Comparison of ENCODE assay signal across 10 mouse cellular contexts in the genomic region with DNA sequence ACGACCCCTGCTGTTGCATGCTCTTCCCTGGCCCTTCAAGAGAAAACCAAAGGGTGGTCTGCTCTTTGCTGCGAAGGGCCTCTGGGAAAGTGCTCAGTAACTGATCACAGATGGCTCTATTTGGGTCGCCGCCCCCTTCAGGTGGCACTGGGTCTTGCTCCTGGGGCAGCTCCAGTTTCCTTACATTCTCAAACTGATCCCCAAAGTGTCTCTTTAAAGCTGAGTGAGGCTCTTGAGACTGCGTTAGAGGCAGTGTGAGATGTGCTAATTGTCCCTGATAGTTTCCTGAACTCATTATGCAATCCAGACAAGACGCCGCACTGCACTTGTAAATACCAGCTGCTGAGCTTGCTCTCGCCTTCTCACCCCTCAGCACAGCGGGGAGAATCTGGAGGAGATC. TPM values are rescaled to one million over a fixed set of nuclear protein-coding genes. Genes with fewer than 3 reads are reported as not detected.
A peak's percentile ranks its signal among the peaks of the same experiment; 100 is the strongest.
DNase-seq lines count a peak whose midpoint lies in the region; ATAC-seq lines count a peak whose summit lies in the region.
"Had no signal": no experiment of that assay in that cellular context is flagged by ENCODE, and none has a peak within 500 bp of the region (broad histone marks: within the 10 kb centered on the region; RNA-seq: fewer than 3 reads in every experiment).

No protein-coding gene starts in this region.

- H3K36me3 ChIP-seq in midbrain, embryonic 14.5 days (ENCODE audit: control insufficient read depth, insufficient read depth, low read length): no peaks in the 10 kb centered on the region
- no peaks in the 10 kb centered on the region for H3K36me3 ChIP-seq in midbrain, embryonic 16.5 days (ENCODE audit: control insufficient read depth, insufficient read depth, low read length)
- H3K36me3 ChIP-seq in embryonic facial prominence, embryonic 12.5 days: peaks cover 61% of the 10 kb centered on the region
- H3K36me3 ChIP-seq in intestine, embryonic 15.5 days: peaks cover 20% of the 10 kb centered on the region; the same call in 1 of the 2 replicates
- H3K36me3 ChIP-seq: stomach, embryonic 15.5 days had no signal

- H3K4me1 ChIP-seq in midbrain, embryonic 14.5 days (ENCODE audit: control insufficient read depth, insufficient read depth, low read length): no peaks in the 10 kb centered on the region
- no peaks in the 10 kb centered on the region; the same call in 1 of the 2 replicates for H3K4me1 ChIP-seq in midbrain, embryonic 16.5 days (ENCODE audit: control insufficient read depth, insufficient read depth, low read length)
- peaks cover 16% of the 10 kb centered on the region for H3K4me1 ChIP-seq in embryonic facial prominence, embryonic 12.5 days
- no peaks in the 10 kb centered on the region for H3K4me1 ChIP-seq in intestine, embryonic 15.5 days (replicated peaks)
- H3K4me1 ChIP-seq: stomach, embryonic 15.5 days had no signal

- no peaks in the 10 kb centered on the region for H3K9me3 ChIP-seq in midbrain, embryonic 14.5 days (ENCODE audit: control insufficient read depth, low read length)
- no peaks in the 10 kb centered on the region for H3K9me3 ChIP-seq in midbrain, embryonic 16.5 days (replicated peaks; ENCODE audit: control insufficient read depth, low read length, poor library complexity, severe bottlenecking)
- H3K9me3 ChIP-seq in embryonic facial prominence, embryonic 12.5 days: no peaks in the 10 kb centered on the region
- H3K9me3 ChIP-seq in intestine, embryonic 15.5 days: no peaks in the 10 kb centered on the region
- H3K9me3 ChIP-seq: stomach, embryonic 15.5 days had no signal

- H3K4me2 ChIP-seq in midbrain, embryonic 14.5 days (ENCODE audit: low read length): no peak overlapping the region
- H3K4me2 ChIP-seq in midbrain, embryonic 16.5 days (ENCODE audit: low read length): no peak overlapping the region
- H3K4me2 ChIP-seq in embryonic facial prominence, embryonic 12.5 days (replicated peaks): no peak overlapping the region
- no peak overlapping the region for H3K4me2 ChIP-seq in intestine, embryonic 15.5 days (replicated peaks)
- H3K4me2 ChIP-seq: stomach, embryonic 15.5 days had no signal

- no peaks in the 10 kb centered on the region for H3K27me3 ChIP-seq in midbrain, embryonic 14.5 days (ENCODE audit: control insufficient read depth, insufficient read depth, low read length)
- H3K27me3 ChIP-seq in midbrain, embryonic 16.5 days (ENCODE audit: control insufficient read depth, insufficient read depth, low read depth, low read length): no peaks in the 10 kb centered on the region
- no peaks in the 10 kb centered on the region for H3K27me3 ChIP-seq in embryonic facial prominence, embryonic 12.5 days
- no peaks in the 10 kb centered on the region for H3K27me3 ChIP-seq in intestine, embryonic 15.5 days (replicated peaks)
- H3K27me3 ChIP-seq: stomach, embryonic 15.5 days had no signal

- H3K27ac ChIP-seq in midbrain, embryonic 14.5 days (replicated peaks; ENCODE audit: low read depth, low read length): no peak overlapping the region
- H3K27ac ChIP-seq in midbrain, embryonic 16.5 days (ENCODE audit: low read length): no peak overlapping the region
- peak overlapping the region; percentile 60; the same call in 1 of the 2 replicates for H3K27ac ChIP-seq in embryonic facial prominence, embryonic 12.5 days
- H3K27ac ChIP-seq in intestine, embryonic 15.5 days: no peak overlapping the region
- H3K27ac ChIP-seq: macrophage; stomach, embryonic 15.5 days had no signal

- intact Hi-C loops in gastrocnemius, postnatal 14 days (cut with DNase I; ENCODE audit: low total_unique reads): no loop called here
- intact Hi-C loops in gastrocnemius, postnatal 36 days (cut with DNase I): no loop called here

- 35% methylated on average over 9 of the region's 9 CpGs for WGBS in midbrain, embryonic 14.5 days
- WGBS in midbrain, embryonic 16.5 days: 30% methylated on average over 9 of the region's 9 CpGs
- 30% methylated on average over 9 of the region's 9 CpGs for WGBS in embryonic facial prominence, embryonic 12.5 days
- 51% methylated on average over 9 of the region's 9 CpGs for WGBS in intestine, embryonic 15.5 days

- H3K4me3 ChIP-seq in midbrain, embryonic 14.5 days (replicated peaks; ENCODE audit: low read depth, low read length): no peak overlapping the region
- H3K4me3 ChIP-seq in midbrain, embryonic 16.5 days (ENCODE audit: low read depth, low read length): no peak overlapping the region
- peak overlapping the region; percentile 3; the same call in 1 of the 2 replicates for H3K4me3 ChIP-seq in embryonic facial prominence, embryonic 12.5 days
- H3K4me3 ChIP-seq in intestine, embryonic 15.5 days (replicated peaks): no peak overlapping the region
- H3K4me3 ChIP-seq: stomach, embryonic 15.5 days had no signal

- no peak overlapping the region for H3K9ac ChIP-seq in midbrain, embryonic 14.5 days (replicated peaks; ENCODE audit: low read length)
- H3K9ac ChIP-seq in midbrain, embryonic 16.5 days (ENCODE audit: low read depth, low read length): no peak overlapping the region
- H3K9ac ChIP-seq in embryonic facial prominence, embryonic 12.5 days: no peak overlapping the region
- H3K9ac ChIP-seq in intestine, embryonic 15.5 days: no peak overlapping the region
- H3K9ac ChIP-seq: stomach, embryonic 15.5 days had no signal

- no peak for ATAC-seq in midbrain, embryonic 14.5 days (ENCODE audit: low FRiP score, low TSS enrichment)
- ATAC-seq in midbrain, embryonic 16.5 days: no peak
- no peak for ATAC-seq in embryonic facial prominence, embryonic 12.5 days (ENCODE audit: insufficient number of reproducible peaks, insufficient read depth, low FRiP score, low TSS enrichment)
- peak; percentile 66 for ATAC-seq in megakaryocyte progenitor cell, adult 5-6 weeks (replicated peaks; ENCODE audit: poor library complexity)
- no peak; the same call in 1 of the 2 replicates for ATAC-seq in intestine, embryonic 15.5 days

- DNase-seq in gastrocnemius, postnatal 14 days: peak; percentile 15
- DNase-seq in gastrocnemius, postnatal 36 days: no peak
- peak; percentile 59 for DNase-seq in midbrain, embryonic 14.5 days
- DNase-seq in adrenal gland, adult (ENCODE audit: inconsistent age in 2 of 2, low spot score in 1 of 2): no peak

RNA-seq across cellular contexts. Expression of gene BC030867, which starts 8.8 kb away (rescaled TPM):
- under 1 TPM; 0.11 to 0.47 TPM for total RNA-seq in gastrocnemius, postnatal 14 days (2021)
- not detected for total RNA-seq in gastrocnemius, postnatal 36 days (2021)
- 2.6 and 3.0 TPM in 2 replicates for polyA plus RNA-seq in midbrain, embryonic 14.5 days (2014; fragmentation: Nextera tagmentation; extraction: Ambion mirVana)
- polyA plus RNA-seq in midbrain, embryonic 16.5 days (2015; fragmentation: Nextera tagmentation; extraction: Ambion mirVana): 1.6 and 1.8 TPM in 2 replicates
- polyA plus RNA-seq in embryonic facial prominence, embryonic 12.5 days (2016; fragmentation: Nextera tagmentation; extraction: Ambion mirVana): 20.6 and 21.7 TPM in 2 replicates
- total RNA-seq in megakaryocyte progenitor cell, adult 5-6 weeks (2015): 20.7 and 21.1 TPM in 2 replicates
- total RNA-seq in megakaryocyte progenitor cell, adult 5-6 weeks (2017): 5.9 and 6.7 TPM in 2 replicates
- polyA plus RNA-seq in intestine, embryonic 15.5 days (2015; fragmentation: Nextera tagmentation; extraction: Ambion mirVana): 13.1 and 13.5 TPM in 2 replicates

RNA-seq across cellular contexts. Expression of gene Asb16, which starts 11.0 kb away (rescaled TPM):
- total RNA-seq in gastrocnemius, postnatal 14 days (2021): 10 to 100 TPM; 58.9 to 61.2 TPM
- total RNA-seq in gastrocnemius, postnatal 36 days (2021): 10 to 100 TPM; 76.7 to 88.7 TPM
- 0.12 TPM in 1 of 2 replicates, not detected in the other for polyA plus RNA-seq in midbrain, embryonic 14.5 days (2014; fragmentation: Nextera tagmentation; extraction: Ambion mirVana)
- 0.07 and 0.10 TPM in 2 replicates for polyA plus RNA-seq in midbrain, embryonic 16.5 days (2015; fragmentation: Nextera tagmentation; extraction: Ambion mirVana)
- polyA plus RNA-seq in embryonic facial prominence, embryonic 12.5 days (2016; fragmentation: Nextera tagmentation; extraction: Ambion mirVana): 0.10 and 0.18 TPM in 2 replicates
- 1.5 and 2.0 TPM in 2 replicates for total RNA-seq in megakaryocyte progenitor cell, adult 5-6 weeks (2015)
- total RNA-seq in megakaryocyte progenitor cell, adult 5-6 weeks (2017): 0.54 and 0.58 TPM in 2 replicates
- polyA plus RNA-seq in intestine, embryonic 15.5 days (2015; fragmentation: Nextera tagmentation; extraction: Ambion mirVana): 0.08 TPM in 1 of 2 replicates, not detected in the other
- polyA plus RNA-seq: macrophage; stomach, embryonic 15.5 days had no signal

RNA-seq across cellular contexts. Expression of gene Tmub2, which starts 27.2 kb away (rescaled TPM):
- 10 to 100 TPM; 14.8 to 14.9 TPM for total RNA-seq in gastrocnemius, postnatal 14 days (2021)
- total RNA-seq in gastrocnemius, postnatal 36 days (2021): 10 to 100 TPM; 12.7 to 13.5 TPM
- polyA plus RNA-seq in midbrain, embryonic 14.5 days (2014; fragmentation: Nextera tagmentation; extraction: Ambion mirVana): 76.4 and 78.4 TPM in 2 replicates
- polyA plus RNA-seq in midbrain, embryonic 16.5 days (2015; fragmentation: Nextera tagmentation; extraction: Ambion mirVana): 72.8 and 78.5 TPM in 2 replicates
- 48.9 and 53.6 TPM in 2 replicates for polyA plus RNA-seq in embryonic facial prominence, embryonic 12.5 days (2016; fragmentation: Nextera tagmentation; extraction: Ambion mirVana)
- total RNA-seq in megakaryocyte progenitor cell, adult 5-6 weeks (2015): 15.3 and 16.3 TPM in 2 replicates
- 21.4 and 24.8 TPM in 2 replicates for total RNA-seq in megakaryocyte progenitor cell, adult 5-6 weeks (2017)
- polyA plus RNA-seq in intestine, embryonic 15.5 days (2015; fragmentation: Nextera tagmentation; extraction: Ambion mirVana): 44.3 and 48.5 TPM in 2 replicates

RNA-seq across cellular contexts. Expression of gene Hdac5, which starts 27.5 kb away (rescaled TPM):
- total RNA-seq in gastrocnemius, postnatal 14 days (2021): 10 to 100 TPM; 59.5 to 65.6 TPM
- 10 to 100 TPM; 62.2 to 78.7 TPM for total RNA-seq in gastrocnemius, postnatal 36 days (2021)
- polyA plus RNA-seq in midbrain, embryonic 14.5 days (2014; fragmentation: Nextera tagmentation; extraction: Ambion mirVana): 54.4 and 56.6 TPM in 2 replicates
- 74.4 and 76.3 TPM in 2 replicates for polyA plus RNA-seq in midbrain, embryonic 16.5 days (2015; fragmentation: Nextera tagmentation; extraction: Ambion mirVana)
- 70.0 and 80.0 TPM in 2 replicates for polyA plus RNA-seq in embryonic facial prominence, embryonic 12.5 days (2016; fragmentation: Nextera tagmentation; extraction: Ambion mirVana)
- total RNA-seq in megakaryocyte progenitor cell, adult 5-6 weeks (2015): 18.6 and 20.6 TPM in 2 replicates
- total RNA-seq in megakaryocyte progenitor cell, adult 5-6 weeks (2017): 18.7 and 22.1 TPM in 2 replicates
- polyA plus RNA-seq in intestine, embryonic 15.5 days (2015; fragmentation: Nextera tagmentation; extraction: Ambion mirVana): 54.3 and 62.8 TPM in 2 replicates

RNA-seq across cellular contexts. Expression of gene Atxn7l3, which starts 38.9 kb away (rescaled TPM):
- 10 to 100 TPM; 15.9 to 17.5 TPM for total RNA-seq in gastrocnemius, postnatal 14 days (2021)
- total RNA-seq in gastrocnemius, postnatal 36 days (2021): 10 to 100 TPM; 11.4 to 11.9 TPM
- 38.5 and 42.4 TPM in 2 replicates for polyA plus RNA-seq in midbrain, embryonic 14.5 days (2014; fragmentation: Nextera tagmentation; extraction: Ambion mirVana)
- 28.3 and 28.9 TPM in 2 replicates for polyA plus RNA-seq in midbrain, embryonic 16.5 days (2015; fragmentation: Nextera tagmentation; extraction: Ambion mirVana)
- polyA plus RNA-seq in embryonic facial prominence, embryonic 12.5 days (2016; fragmentation: Nextera tagmentation; extraction: Ambion mirVana): 25.0 and 26.1 TPM in 2 replicates
- total RNA-seq in megakaryocyte progenitor cell, adult 5-6 weeks (2015): 19.0 and 19.1 TPM in 2 replicates
- 19.5 and 25.6 TPM in 2 replicates for total RNA-seq in megakaryocyte progenitor cell, adult 5-6 weeks (2017)
- polyA plus RNA-seq in intestine, embryonic 15.5 days (2015; fragmentation: Nextera tagmentation; extraction: Ambion mirVana): 11.8 and 13.6 TPM in 2 replicates

Comparison
In these comparisons a context has a peak if more than half of its experiments do, and no peak if none do; other contexts are left out.
1. DNase-seq: peak in gastrocnemius, postnatal 14 days (single experiment) and midbrain, embryonic 14.5 days (single experiment); none in gastrocnemius, postnatal 36 days (0 of 2) and adrenal gland, adult (0 of 2).